Mouse (Mus musculus): Measurements from ENCODE around the gene Pola2. TPM values are rescaled to one million over a fixed set of nuclear protein-coding genes. Genes with fewer than 3 reads are reported as not detected.

Pola2 gene
- polyA plus RNA-seq, 1 experiment from 2014 or later = 77.7 TPM

- H3K4me2 ChIP-seq (replicated peaks; ENCODE audit: low read depth, low read length) = no peak overlapping the region
- H3K4me1 ChIP-seq (ENCODE audit: insufficient read depth, low read length) = peaks cover 51% of the 10 kb centered on the region
- ATAC-seq (ENCODE audit: low FRiP score, low TSS enrichment) = no peak
- H3K36me3 ChIP-seq (ENCODE audit: insufficient read depth, low read length) = peaks cover 6% of the 10 kb centered on the region; the same call in 1 of the 2 replicates
- no peak overlapping the region for H3K4me3 ChIP-seq (ENCODE audit: low read length)
- 93% methylated on average over 7 of the region's 7 CpGs for WGBS
- no peaks in the 10 kb centered on the region for H3K27me3 ChIP-seq (ENCODE audit: insufficient read depth, low read length)
- H3K9me3 ChIP-seq (ENCODE audit: low read length) = no peaks in the 10 kb centered on the region
- no peak overlapping the region for H3K27ac ChIP-seq (ENCODE audit: low read length)
- no peak overlapping the region for H3K9ac ChIP-seq (replicated peaks; ENCODE audit: low read length)
These were observed 21.4 kb downstream of the Pola2 start for GRCm38 (mm10) chr19:5942581-5942980.

- Histone ChIP-seq H3K36me3 (ENCODE audit: insufficient read depth, low read length) (peaks cover 6% of the 10 kb centered on the region; the same call in 1 of the 2 replicates), H3K4me2 (replicated peaks; ENCODE audit: low read depth, low read length) (no peak overlapping the region), H3K4me3 (ENCODE audit: low read length) (no peak overlapping the region), H3K27me3 (ENCODE audit: insufficient read depth, low read length) (no peaks in the 10 kb centered on the region), H3K4me1 (ENCODE audit: insufficient read depth, low read length) (peaks cover 53% of the 10 kb centered on the region), H3K9me3 (ENCODE audit: low read length) (no peaks in the 10 kb centered on the region), H3K27ac (ENCODE audit: low read length) (peak overlapping the region; percentile 91), H3K9ac (replicated peaks; ENCODE audit: low read length) (0 out of 2 replicates have a peak overlapping the region, but pooled peaks have one; percentile 41)
- ATAC-seq (ENCODE audit: low FRiP score, low TSS enrichment) = no peak
- WGBS = 82% methylated on average over 10 of the region's 10 CpGs
These were observed 23.3 kb downstream of the Pola2 start for GRCm38 (mm10) chr19:5940656-5941055.

GRCm38 (mm10) chr19:5940173-5940572 lies 23.8 kb downstream of the Pola2 start:
- WGBS = 28% methylated on average over 4 of the region's 4 CpGs
- no peak overlapping the region for H3K4me2 ChIP-seq (replicated peaks; ENCODE audit: low read depth, low read length)
- peaks cover 6% of the 10 kb centered on the region; the same call in 1 of the 2 replicates for H3K36me3 ChIP-seq (ENCODE audit: insufficient read depth, low read length)
- peak; percentile 24; the same call in 1 of the 2 replicates for ATAC-seq (ENCODE audit: low FRiP score, low TSS enrichment)
- H3K27ac ChIP-seq (ENCODE audit: low read length) = peak overlapping the region; percentile 91
- H3K4me3 ChIP-seq (ENCODE audit: low read length) = no peak overlapping the region
- H3K27me3 ChIP-seq (ENCODE audit: insufficient read depth, low read length) = no peaks in the 10 kb centered on the region
- H3K9me3 ChIP-seq (ENCODE audit: low read length) = no peaks in the 10 kb centered on the region
- no peak overlapping the region for H3K9ac ChIP-seq (replicated peaks; ENCODE audit: low read length)
- peaks cover 53% of the 10 kb centered on the region for H3K4me1 ChIP-seq (ENCODE audit: insufficient read depth, low read length)

- H3K9me3 ChIP-seq (ENCODE audit: low read length) = no peaks in the 10 kb centered on the region
- no peak for ATAC-seq (ENCODE audit: low FRiP score, low TSS enrichment)
- H3K4me2 ChIP-seq (replicated peaks; ENCODE audit: low read depth, low read length) = no peak overlapping the region
- H3K27me3 ChIP-seq (ENCODE audit: insufficient read depth, low read length) = no peaks in the 10 kb centered on the region
- peaks cover 53% of the 10 kb centered on the region for H3K4me1 ChIP-seq (ENCODE audit: insufficient read depth, low read length)
- H3K4me3 ChIP-seq (ENCODE audit: low read length) = no peak overlapping the region
- peak overlapping the region; percentile 91 for H3K27ac ChIP-seq (ENCODE audit: low read length)
- H3K9ac ChIP-seq (replicated peaks; ENCODE audit: low read length) = no peak overlapping the region
- WGBS = 78% methylated on average over 5 of the region's 5 CpGs
- peaks cover 6% of the 10 kb centered on the region; the same call in 1 of the 2 replicates for H3K36me3 ChIP-seq (ENCODE audit: insufficient read depth, low read length)
These were observed 24.3 kb downstream of the Pola2 start for GRCm38 (mm10) chr19:5939715-5940114.

- Histone ChIP-seq H3K27ac (ENCODE audit: low read length) (no peak overlapping the region), H3K4me1 (ENCODE audit: insufficient read depth, low read length) (peaks cover 46% of the 10 kb centered on the region), H3K4me2 (replicated peaks; ENCODE audit: low read depth, low read length) (no peak overlapping the region), H3K9ac (replicated peaks; ENCODE audit: low read length) (no peak overlapping the region), H3K9me3 (ENCODE audit: low read length) (no peaks in the 10 kb centered on the region), H3K27me3 (ENCODE audit: insufficient read depth, low read length) (no peaks in the 10 kb centered on the region), H3K36me3 (ENCODE audit: insufficient read depth, low read length) (peaks cover 3% of the 10 kb centered on the region; the same call in 1 of the 2 replicates), H3K4me3 (ENCODE audit: low read length) (no peak overlapping the region)
- ATAC-seq (ENCODE audit: low FRiP score, low TSS enrichment) = no peak
- 90% methylated on average over 6 of the region's 6 CpGs for WGBS
These were observed 25.5 kb downstream of the Pola2 start for GRCm38 (mm10) chr19:5938516-5938915.

- Histone ChIP-seq H3K4me1 (ENCODE audit: insufficient read depth, low read length) (peaks cover 46% of the 10 kb centered on the region), H3K9ac (replicated peaks; ENCODE audit: low read length) (no peak overlapping the region), H3K4me2 (replicated peaks; ENCODE audit: low read depth, low read length) (0 out of 2 replicates have a peak overlapping the region, but pooled peaks have one; percentile 13), H3K9me3 (ENCODE audit: low read length) (no peaks in the 10 kb centered on the region), H3K4me3 (ENCODE audit: low read length) (no peak overlapping the region), H3K27me3 (ENCODE audit: insufficient read depth, low read length) (no peaks in the 10 kb centered on the region), H3K36me3 (ENCODE audit: insufficient read depth, low read length) (no peaks in the 10 kb centered on the region; the same call in 1 of the 2 replicates), H3K27ac (ENCODE audit: low read length) (no peak overlapping the region)
- no peak for ATAC-seq (ENCODE audit: low FRiP score, low TSS enrichment)
- WGBS = 22% methylated on average over 14 of the region's 14 CpGs
These were observed 26.1 kb downstream of the Pola2 start for GRCm38 (mm10) chr19:5937836-5938406.

- ATAC-seq (ENCODE audit: low FRiP score, low TSS enrichment) = no peak
- 0 out of 2 replicates have a peak overlapping the region, but pooled peaks have one; percentile 1 for H3K9ac ChIP-seq (replicated peaks; ENCODE audit: low read length)
- no peaks in the 10 kb centered on the region for H3K27me3 ChIP-seq (ENCODE audit: insufficient read depth, low read length)
- H3K36me3 ChIP-seq (ENCODE audit: insufficient read depth, low read length) = no peaks in the 10 kb centered on the region; the same call in 1 of the 2 replicates
- no peak overlapping the region for H3K4me2 ChIP-seq (replicated peaks; ENCODE audit: low read depth, low read length)
- no peaks in the 10 kb centered on the region for H3K9me3 ChIP-seq (ENCODE audit: low read length)
- no peak overlapping the region for H3K4me3 ChIP-seq (ENCODE audit: low read length)
- 79% methylated on average over 21 of the region's 21 CpGs for WGBS
- no peak overlapping the region for H3K27ac ChIP-seq (ENCODE audit: low read length)
- peaks cover 46% of the 10 kb centered on the region for H3K4me1 ChIP-seq (ENCODE audit: insufficient read depth, low read length)
These were observed 26.7 kb downstream of the Pola2 start for GRCm38 (mm10) chr19:5937095-5937835.

GRCm38 (mm10) chr19:5935691-5936090 lies 28.3 kb downstream of the Pola2 start:
- no peak overlapping the region; the same call in 1 of the 2 replicates for H3K9ac ChIP-seq (replicated peaks; ENCODE audit: low read length)
- H3K4me3 ChIP-seq (ENCODE audit: low read length) = no peak overlapping the region
- H3K4me1 ChIP-seq (ENCODE audit: insufficient read depth, low read length) = peaks cover 49% of the 10 kb centered on the region
- H3K4me2 ChIP-seq (replicated peaks; ENCODE audit: low read depth, low read length) = 0 out of 2 replicates have a peak overlapping the region, but pooled peaks have one; percentile 17
- peak overlapping the region; percentile 67 for H3K27ac ChIP-seq (ENCODE audit: low read length)
- no peaks in the 10 kb centered on the region for H3K9me3 ChIP-seq (ENCODE audit: low read length)
- no peaks in the 10 kb centered on the region for H3K27me3 ChIP-seq (ENCODE audit: insufficient read depth, low read length)
- H3K36me3 ChIP-seq (ENCODE audit: insufficient read depth, low read length) = no peaks in the 10 kb centered on the region
- WGBS = 41% methylated on average over 5 of the region's 5 CpGs
- ATAC-seq (ENCODE audit: low FRiP score, low TSS enrichment) = peak; percentile 47; the same call in 1 of the 2 replicates

GRCm38 (mm10) chr19:5935266-5935665 lies 28.7 kb downstream of the Pola2 start:
- peak; percentile 91 for ATAC-seq (ENCODE audit: low FRiP score, low TSS enrichment)
- 7% methylated on average over 3 of the region's 3 CpGs for WGBS
- H3K27ac ChIP-seq (ENCODE audit: low read length) = peak overlapping the region; percentile 67
- 0 out of 2 replicates have a peak overlapping the region, but pooled peaks have one; percentile 17 for H3K4me2 ChIP-seq (replicated peaks; ENCODE audit: low read depth, low read length)
- H3K27me3 ChIP-seq (ENCODE audit: insufficient read depth, low read length) = no peaks in the 10 kb centered on the region
- H3K9me3 ChIP-seq (ENCODE audit: low read length) = no peaks in the 10 kb centered on the region
- no peaks in the 10 kb centered on the region for H3K36me3 ChIP-seq (ENCODE audit: insufficient read depth, low read length)
- H3K4me3 ChIP-seq (ENCODE audit: low read length) = no peak overlapping the region
- peaks cover 49% of the 10 kb centered on the region for H3K4me1 ChIP-seq (ENCODE audit: insufficient read depth, low read length)
- H3K9ac ChIP-seq (replicated peaks; ENCODE audit: low read length) = peak overlapping the region; percentile 39

All from kidney, embryonic 16.5 days (tissue).